Mouse (Mus musculus): Measurements from ENCODE around the gene Vrk1. TPM values are rescaled to one million over a fixed set of nuclear protein-coding genes. Genes with fewer than 3 reads are reported as not detected.

Vrk1 gene
- polyA plus RNA-seq, 1 experiment from 2014 or later, result 79.3 TPM

- no peak overlapping the region for H3K4me2 ChIP-seq (replicated peaks)
- peaks cover 8% of the 10 kb centered on the region; the same call in 1 of the 2 replicates for H3K4me1 ChIP-seq
- no peak overlapping the region for H3K4me3 ChIP-seq
- ATAC-seq (ENCODE audit: insufficient number of reproducible peaks, insufficient read depth, low FRiP score, low TSS enrichment), result no peak
- H3K27me3 ChIP-seq, result 0 out of 2 replicates have a peak, but pooled peaks cover 3% of the 10 kb centered on the region
- H3K27ac ChIP-seq, result no peak overlapping the region
- no peaks in the 10 kb centered on the region for H3K36me3 ChIP-seq
- H3K9me3 ChIP-seq, result no peaks in the 10 kb centered on the region
- H3K9ac ChIP-seq, result no peak overlapping the region
- WGBS, result 21% methylated on average over 5 of the region's 5 CpGs
Observed at GRCm38 (mm10) chr12:105974107-105974506, 35.9 kb upstream of the Vrk1 start.

GRCm38 (mm10) chr12:105981121-105981973 is 28.7 kb upstream of the Vrk1 start:
- no peaks in the 10 kb centered on the region for H3K9me3 ChIP-seq
- 31% methylated on average over 11 of the region's 16 CpGs for WGBS

GRCm38 (mm10) chr12:105981974-105982305 is 28.1 kb upstream of the Vrk1 start:
- Histone ChIP-seq H3K27me3 (no peaks in the 10 kb centered on the region), H3K9ac (no peak overlapping the region), H3K4me1 (no peaks in the 10 kb centered on the region), H3K36me3 (no peaks in the 10 kb centered on the region), H3K4me2 (replicated peaks) (no peak overlapping the region), H3K4me3 (no peak overlapping the region), H3K9me3 (no peaks in the 10 kb centered on the region), H3K27ac (no peak overlapping the region)
- 74% methylated on average over 7 of the region's 7 CpGs for WGBS
- ATAC-seq (ENCODE audit: insufficient number of reproducible peaks, insufficient read depth, low FRiP score, low TSS enrichment), result no peak

More at GRCm38 (mm10) chr12:105981121-105981973, 28.7 kb upstream of the Vrk1 start:
- 0 out of 2 replicates have a peak overlapping the region, but pooled peaks have one; percentile 0 for H3K4me2 ChIP-seq (replicated peaks)
- no peaks in the 10 kb centered on the region for H3K27me3 ChIP-seq
- no peak for ATAC-seq (ENCODE audit: insufficient number of reproducible peaks, insufficient read depth, low FRiP score, low TSS enrichment)
- no peak overlapping the region for H3K9ac ChIP-seq
- no peaks in the 10 kb centered on the region for H3K4me1 ChIP-seq
- no peak overlapping the region for H3K4me3 ChIP-seq
- H3K36me3 ChIP-seq, result no peaks in the 10 kb centered on the region
- no peak overlapping the region for H3K27ac ChIP-seq

GRCm38 (mm10) chr12:105982598-105982997 is 27.4 kb upstream of the Vrk1 start:
- ATAC-seq (ENCODE audit: insufficient number of reproducible peaks, insufficient read depth, low FRiP score, low TSS enrichment), result no peak
- 85% methylated on average over 6 of the region's 6 CpGs for WGBS
- Histone ChIP-seq H3K9me3 (no peaks in the 10 kb centered on the region), H3K4me3 (no peak overlapping the region), H3K9ac (no peak overlapping the region), H3K27ac (no peak overlapping the region), H3K4me2 (replicated peaks) (no peak overlapping the region), H3K36me3 (no peaks in the 10 kb centered on the region), H3K4me1 (no peaks in the 10 kb centered on the region), H3K27me3 (no peaks in the 10 kb centered on the region)

GRCm38 (mm10) chr12:105983499-105983898 is 26.5 kb upstream of the Vrk1 start:
- Histone ChIP-seq H3K9ac (no peak overlapping the region), H3K27ac (no peak overlapping the region), H3K4me3 (no peak overlapping the region), H3K36me3 (no peaks in the 10 kb centered on the region), H3K4me1 (0 out of 2 replicates have a peak, but pooled peaks cover 3% of the 10 kb centered on the region), H3K9me3 (no peaks in the 10 kb centered on the region), H3K4me2 (replicated peaks) (no peak overlapping the region), H3K27me3 (no peaks in the 10 kb centered on the region)
- no peak for ATAC-seq (ENCODE audit: insufficient number of reproducible peaks, insufficient read depth, low FRiP score, low TSS enrichment)
- 89% methylated on average over 9 of the region's 9 CpGs for WGBS

GRCm38 (mm10) chr12:105988434-105988833 is 21.6 kb upstream of the Vrk1 start:
- no peak overlapping the region for H3K9ac ChIP-seq
- 0 out of 2 replicates have a peak, but pooled peaks cover 3% of the 10 kb centered on the region for H3K4me1 ChIP-seq
- ATAC-seq (ENCODE audit: insufficient number of reproducible peaks, insufficient read depth, low FRiP score, low TSS enrichment), result no peak
- no peak overlapping the region for H3K4me3 ChIP-seq
- H3K27me3 ChIP-seq, result no peaks in the 10 kb centered on the region
- 91% methylated on average over 4 of the region's 4 CpGs for WGBS
- H3K27ac ChIP-seq, result no peak overlapping the region
- H3K9me3 ChIP-seq, result no peaks in the 10 kb centered on the region
- H3K4me2 ChIP-seq (replicated peaks), result no peak overlapping the region
- H3K36me3 ChIP-seq, result no peaks in the 10 kb centered on the region

GRCm38 (mm10) chr12:105992756-105993155 is 17.3 kb upstream of the Vrk1 start:
- Histone ChIP-seq H3K4me1 (0 out of 2 replicates have a peak, but pooled peaks cover 8% of the 10 kb centered on the region), H3K4me3 (no peak overlapping the region)
- no peak for ATAC-seq (ENCODE audit: insufficient number of reproducible peaks, insufficient read depth, low FRiP score, low TSS enrichment)

GRCm38 (mm10) chr12:105993356-105993755 is 16.7 kb upstream of the Vrk1 start:
- Histone ChIP-seq H3K4me2 (replicated peaks) (no peak overlapping the region), H3K4me1 (0 out of 2 replicates have a peak, but pooled peaks cover 5% of the 10 kb centered on the region), H3K9me3 (no peaks in the 10 kb centered on the region), H3K27me3 (no peaks in the 10 kb centered on the region), H3K36me3 (no peaks in the 10 kb centered on the region), H3K9ac (no peak overlapping the region), H3K4me3 (no peak overlapping the region), H3K27ac (no peak overlapping the region)
- 61% methylated on average over 7 of the region's 7 CpGs for WGBS
- no peak for ATAC-seq (ENCODE audit: insufficient number of reproducible peaks, insufficient read depth, low FRiP score, low TSS enrichment)

More at GRCm38 (mm10) chr12:105992756-105993155, 17.3 kb upstream of the Vrk1 start:
- Histone ChIP-seq H3K27me3 (no peaks in the 10 kb centered on the region), H3K36me3 (no peaks in the 10 kb centered on the region), H3K9me3 (no peaks in the 10 kb centered on the region), H3K4me2 (replicated peaks) (no peak overlapping the region), H3K9ac (no peak overlapping the region), H3K27ac (no peak overlapping the region)
- 80% methylated on average over 5 of the region's 5 CpGs for WGBS

GRCm38 (mm10) chr12:105995940-105996339 is 14.1 kb upstream of the Vrk1 start:
- no peak overlapping the region for H3K4me3 ChIP-seq
- H3K9me3 ChIP-seq, result no peaks in the 10 kb centered on the region
- no peak overlapping the region for H3K27ac ChIP-seq
- no peaks in the 10 kb centered on the region for H3K27me3 ChIP-seq
- H3K9ac ChIP-seq, result no peak overlapping the region
- 0 out of 2 replicates have a peak, but pooled peaks cover 5% of the 10 kb centered on the region for H3K4me1 ChIP-seq
- no peaks in the 10 kb centered on the region for H3K36me3 ChIP-seq
- no peak for ATAC-seq (ENCODE audit: insufficient number of reproducible peaks, insufficient read depth, low FRiP score, low TSS enrichment)
- H3K4me2 ChIP-seq (replicated peaks), result no peak overlapping the region
- WGBS, result 59% methylated on average over 4 of the region's 4 CpGs

- Histone ChIP-seq H3K36me3 (no peaks in the 10 kb centered on the region), H3K9ac (no peak overlapping the region), H3K4me2 (replicated peaks) (no peak overlapping the region), H3K9me3 (no peaks in the 10 kb centered on the region), H3K27ac (no peak overlapping the region), H3K4me3 (no peak overlapping the region), H3K4me1 (0 out of 2 replicates have a peak, but pooled peaks cover 5% of the 10 kb centered on the region), H3K27me3 (no peaks in the 10 kb centered on the region)
- ATAC-seq (ENCODE audit: insufficient number of reproducible peaks, insufficient read depth, low FRiP score, low TSS enrichment), result no peak
- WGBS, result 88% methylated on average over 19 of the region's 19 CpGs
Observed at GRCm38 (mm10) chr12:105997028-105997786, 12.8 kb upstream of the Vrk1 start.

GRCm38 (mm10) chr12:106001775-106002174 is 8.3 kb upstream of the Vrk1 start:
- no peak overlapping the region for H3K27ac ChIP-seq
- no peak overlapping the region for H3K9ac ChIP-seq
- 80% methylated on average over 8 of the region's 8 CpGs for WGBS
- no peak overlapping the region for H3K4me3 ChIP-seq
- H3K27me3 ChIP-seq, result no peaks in the 10 kb centered on the region
- no peak overlapping the region for H3K4me2 ChIP-seq (replicated peaks)
- no peaks in the 10 kb centered on the region for H3K36me3 ChIP-seq
- H3K9me3 ChIP-seq, result no peaks in the 10 kb centered on the region
- no peaks in the 10 kb centered on the region for H3K4me1 ChIP-seq
- ATAC-seq (ENCODE audit: insufficient number of reproducible peaks, insufficient read depth, low FRiP score, low TSS enrichment), result no peak

GRCm38 (mm10) chr12:106004719-106005118 is 5.3 kb upstream of the Vrk1 start:
- no peaks in the 10 kb centered on the region for H3K4me1 ChIP-seq
- H3K27ac ChIP-seq, result no peak overlapping the region
- no peaks in the 10 kb centered on the region for H3K36me3 ChIP-seq
- no peaks in the 10 kb centered on the region for H3K27me3 ChIP-seq
- ATAC-seq (ENCODE audit: insufficient number of reproducible peaks, insufficient read depth, low FRiP score, low TSS enrichment), result no peak
- H3K9ac ChIP-seq, result no peak overlapping the region
- no peak overlapping the region for H3K4me3 ChIP-seq
- no peaks in the 10 kb centered on the region for H3K9me3 ChIP-seq
- H3K4me2 ChIP-seq (replicated peaks), result no peak overlapping the region
- WGBS, result 79% methylated on average over 6 of the region's 6 CpGs
